ENCODE assay signal across 8 mouse cellular contexts in the genomic region with DNA sequence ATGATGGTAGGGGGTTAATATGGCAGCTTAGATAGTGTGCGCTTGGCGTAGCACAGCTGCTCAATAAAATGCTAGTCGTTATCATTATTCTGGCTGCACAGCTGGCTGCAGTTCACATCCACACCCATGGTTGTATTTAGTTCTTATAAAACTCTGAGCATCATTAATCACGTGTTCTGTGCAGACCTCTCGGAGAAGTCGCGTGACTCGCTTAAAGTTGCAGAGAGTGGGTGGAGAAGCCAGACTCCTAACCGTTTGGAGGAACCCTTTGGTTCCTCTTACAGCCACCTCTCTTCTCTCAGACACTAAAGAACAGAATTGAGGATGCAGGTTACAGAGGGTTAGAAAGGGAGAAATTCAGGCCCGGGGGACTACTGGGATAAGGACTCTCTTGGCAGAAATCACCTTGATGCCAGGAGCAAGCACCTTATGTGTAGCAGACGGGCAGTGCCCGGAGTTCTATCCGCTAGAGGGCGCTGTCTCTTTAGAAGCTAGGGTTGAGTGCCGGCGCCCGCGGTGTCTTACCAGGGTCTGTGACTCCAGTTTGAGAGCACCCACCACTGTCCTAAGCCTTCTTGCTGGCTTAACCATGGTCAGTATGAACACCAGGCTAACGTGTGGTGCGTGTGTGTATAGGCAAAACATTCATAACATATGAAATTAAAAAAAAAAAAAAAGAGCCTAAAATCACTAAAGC. TPM values are rescaled to one million over a fixed set of nuclear protein-coding genes. Genes with fewer than 3 reads are reported as not detected.
DNase-seq lines count a peak whose midpoint lies in the region; ATAC-seq and TF ChIP-seq lines count a peak whose summit lies in the region.

No protein-coding gene starts in this region.

- 33% methylated on average over 20 of the region's 20 CpGs for WGBS in intestine, embryonic 15.5 days
- WGBS in midbrain, embryonic 11.5 days = 47% methylated on average over 20 of the region's 20 CpGs
- 15% methylated on average over 20 of the region's 20 CpGs for WGBS in small intestine, adult 2 months

- TF ChIP-seq CTCF in small intestine, adult 2 months (IDR thresholded peaks at IDR 0.05; ENCODE audit: extremely low read depth, insufficient read length, insufficient replicate concordance, low read depth, low read length) = peak; percentile 88; the same call in 1 of the 2 replicates

- H3K27ac ChIP-seq in intestine, embryonic 15.5 days = no peak overlapping the region
- H3K27ac ChIP-seq in midbrain, embryonic 11.5 days (ENCODE audit: low read depth, low read length) = no peak overlapping the region
- no peak overlapping the region for H3K27ac ChIP-seq in small intestine, adult 2 months (ENCODE audit: insufficient read depth, low read depth, low read length)

- peak; percentile 82 for ATAC-seq in intestine, embryonic 15.5 days
- peak; percentile 19; the same call in 1 of the 2 replicates for ATAC-seq in midbrain, embryonic 11.5 days (ENCODE audit: low FRiP score)

- no peak overlapping the region for H3K4me3 ChIP-seq in intestine, embryonic 15.5 days (replicated peaks)
- no peak overlapping the region for H3K4me3 ChIP-seq in midbrain, embryonic 11.5 days (ENCODE audit: low read depth, low read length)
- H3K4me3 ChIP-seq in small intestine, adult 2 months (ENCODE audit: low read depth, low read length) = peak overlapping the region; percentile 48

- H3K9me3 ChIP-seq in intestine, embryonic 15.5 days = no peaks in the 10 kb centered on the region
- H3K9me3 ChIP-seq in midbrain, embryonic 11.5 days (ENCODE audit: control insufficient read depth, low read length) = no peaks in the 10 kb centered on the region

- peaks cover 8% of the 10 kb centered on the region; the same call in 1 of the 2 replicates for H3K4me1 ChIP-seq in intestine, embryonic 15.5 days (replicated peaks)
- no peaks in the 10 kb centered on the region for H3K4me1 ChIP-seq in midbrain, embryonic 11.5 days (ENCODE audit: control insufficient read depth, insufficient read depth, low read length)
- H3K4me1 ChIP-seq in small intestine, adult 2 months (ENCODE audit: control insufficient read depth, insufficient read depth, insufficient read length, low read length) = peaks cover 10% of the 10 kb centered on the region; the same call in 1 of the 2 replicates

- H3K9ac ChIP-seq in intestine, embryonic 15.5 days = no peak overlapping the region
- H3K9ac ChIP-seq in midbrain, embryonic 11.5 days (ENCODE audit: low read length) = no peak overlapping the region

- no peaks in the 10 kb centered on the region for H3K36me3 ChIP-seq in intestine, embryonic 15.5 days
- no peaks in the 10 kb centered on the region for H3K36me3 ChIP-seq in midbrain, embryonic 11.5 days (ENCODE audit: control insufficient read depth, insufficient read depth, low read length)
- H3K36me3 ChIP-seq in small intestine, adult 2 months (ENCODE audit: control insufficient read depth, insufficient read depth, low read length) = no peaks in the 10 kb centered on the region

- no peaks in the 10 kb centered on the region for H3K27me3 ChIP-seq in intestine, embryonic 15.5 days (replicated peaks)
- no peaks in the 10 kb centered on the region for H3K27me3 ChIP-seq in midbrain, embryonic 11.5 days (ENCODE audit: control insufficient read depth, insufficient read depth, low read length)
- H3K27me3 ChIP-seq in small intestine, adult 2 months (ENCODE audit: control insufficient read depth, insufficient read depth, low read length) = no peaks in the 10 kb centered on the region

- DNase-seq in ZHBTc4 (ENCODE audit: low read depth, low spot score) = peak; percentile 91
- peak; percentile 78 to 90 for DNase-seq in cerebellum, postnatal 25 days
- DNase-seq in gastrocnemius, postnatal 25 days = peak; percentile 55
- peak; percentile 76 to 80 for DNase-seq in left cerebral cortex, postnatal 25 days (ENCODE audit: low spot score in 2 of 2)
- peak; percentile 97 for DNase-seq in midbrain, embryonic 11.5 days (ENCODE audit: low spot score, missing footprints)
- DNase-seq in Muller cell, postnatal 12 days (ENCODE audit: inconsistent ontology term) = no peak

- intact Hi-C loops in left cerebral cortex, postnatal 25 days (cut with DNase I) = loop anchor here (10.0 kb wide), 1 partner anchor 92 kb away; a partner anchor contains a TSS

- peak overlapping the region; percentile 39 for H3K4me2 ChIP-seq in intestine, embryonic 15.5 days (replicated peaks)
- no peak overlapping the region for H3K4me2 ChIP-seq in midbrain, embryonic 11.5 days

- no peak for TF ChIP-seq POLR2A in small intestine, adult 2 months (IDR thresholded peaks at IDR 0.05; ENCODE audit: low read depth, low read length)

RNA-seq across cellular contexts. Expression of a gene that starts 16.5 kb away (rescaled TPM):
- total RNA-seq in gastrocnemius, postnatal 25 days (2021) = not detected
- 16.0 and 19.9 TPM in 2 replicates for polyA plus RNA-seq in intestine, embryonic 15.5 days (2015; fragmentation: Nextera tagmentation; extraction: Ambion mirVana)
- under 1 TPM; 0.50 to 0.53 TPM for total RNA-seq in left cerebral cortex, postnatal 25 days (2021)
- 0.38 and 0.50 TPM in 2 replicates for polyA plus RNA-seq in midbrain, embryonic 11.5 days (2014; fragmentation: Nextera tagmentation; extraction: Ambion mirVana)
- 11.4 and 58.3 TPM in 2 replicates for polyA plus RNA-seq in small intestine, adult 2 months (2012; rRNA removed)

RNA-seq across cellular contexts. Expression of a gene that starts 16.6 kb away (rescaled TPM):
- not detected for total RNA-seq in gastrocnemius, postnatal 25 days (2021)
- 1.1 and 1.4 TPM in 2 replicates for polyA plus RNA-seq in intestine, embryonic 15.5 days (2015; fragmentation: Nextera tagmentation; extraction: Ambion mirVana)
- not detected for total RNA-seq in left cerebral cortex, postnatal 25 days (2021)
- polyA plus RNA-seq in midbrain, embryonic 11.5 days (2014; fragmentation: Nextera tagmentation; extraction: Ambion mirVana) = 0.12 TPM in 1 of 2 replicates, not detected in the other
- 2.4 and 3.4 TPM in 2 replicates for polyA plus RNA-seq in small intestine, adult 2 months (2012; rRNA removed)
